Mouse (Mus musculus) heart, embryonic 14.5 days (tissue): ENCODE measurements around the gene Tmem108. TPM values are rescaled to one million over a fixed set of nuclear protein-coding genes. Genes with fewer than 3 reads are reported as not detected.
"Not testable (repeated sequence)": the region's sequence is repeated elsewhere in the genome, so short reads cannot be mapped to it uniquely, and the experiment has no call there.

Experiments used
- ATAC-seq: fragments of 200-750 bp; cut with Nextera tagmentation; 2 replicates; pipeline ENCODE4 v1.8.0; 2017; ENCODE audit warnings: low read depth, moderate TSS enrichment; ENCODE audit not compliant: insufficient number of reproducible peaks, insufficient read depth, low FRiP score
- H3K27ac ChIP-seq, 2 experiments: fragments of 200-500 bp in 1 of 2; fragments of 300-500 bp in 1 of 2; sonication (generic) in 1 of 2; replicated peaks in 1 of 2; 2 replicates each; pipeline ENCODE4 v1.5.1; 2012 to 2014; ENCODE audit warnings: low read depth in 2 of 2, low read length in 2 of 2, control low read depth in 1 of 2, mild to moderate bottlenecking in 1 of 2, mixed read lengths in 1 of 2; ENCODE audit not compliant: control insufficient read depth in 1 of 2, insufficient read depth in 1 of 2
- H3K27me3 ChIP-seq: fragments of 300-500 bp; sonication (generic); 2 replicates; pipeline ENCODE4 v1.6.1; 2014; ENCODE audit warnings: mild to moderate bottlenecking, low read length, control low read depth; ENCODE audit not compliant: control insufficient read depth, insufficient read depth
- H3K36me3 ChIP-seq: fragments of 300-500 bp; sonication (generic); 2 replicates; pipeline ENCODE4 v1.6.1; 2014; ENCODE audit warnings: mild to moderate bottlenecking, control low read depth, low read length, mixed read lengths; ENCODE audit not compliant: control insufficient read depth, insufficient read depth
- H3K4me1 ChIP-seq, 2 experiments: fragments of 200-500 bp in 1 of 2; fragments of 300-500 bp in 1 of 2; sonication (generic) in 1 of 2; 2 replicates each; pipeline ENCODE4 v1.6.1; 2012 to 2014; ENCODE audit warnings: low read length in 2 of 2, control low read depth in 1 of 2, mixed read lengths in 1 of 2; ENCODE audit not compliant: control insufficient read depth in 2 of 2, insufficient read depth in 2 of 2
- H3K4me2 ChIP-seq: fragments of 300-500 bp; sonication (generic); 2 replicates; pipeline ENCODE4 v1.6.1; 2014; ENCODE audit warnings: mild to moderate bottlenecking, low read length
- H3K4me3 ChIP-seq, 2 experiments: fragments of 200-500 bp in 1 of 2; fragments of 300-500 bp in 1 of 2; sonication (generic) in 1 of 2; 2 replicates each; pipeline ENCODE4 v1.5.1; 2012 to 2014; ENCODE audit warnings: low read length in 2 of 2, mild to moderate bottlenecking in 2 of 2, control low read depth in 1 of 2, low read depth in 1 of 2, moderate library complexity in 1 of 2; ENCODE audit not compliant: control insufficient read depth in 1 of 2, insufficient read depth in 1 of 2
- H3K9ac ChIP-seq: fragments of 300-500 bp; sonication (generic); 2 replicates; pipeline ENCODE4 v1.6.1; 2014; ENCODE audit warnings: mild to moderate bottlenecking, low read length
- H3K9me3 ChIP-seq: fragments of 300-500 bp; sonication (generic); 2 replicates; pipeline ENCODE4 v1.6.1; 2016; ENCODE audit warnings: low read length, control low read depth; ENCODE audit not compliant: control insufficient read depth
- WGBS: fragments of 180-500 bp; shearing (Covaris S2); extraction: QIAGEN DNeasy Blood & Tissue Kit; methylation state at CpG from one replicate; pipeline ENCODE4 v1.1.7; 2014; 5-methylcytosine and 5-hydroxymethylcytosine counted together
- polyA plus RNA-seq: library from polyadenylated mRNA; unstranded; fragments of >200 nt; fragmentation: Nextera tagmentation; extraction: Ambion mirVana; gene quantifications from 2 replicates; pipeline ENCODE4 v1.2.1, GENCODE M21; 2014

Tmem108 gene
- polyA plus RNA-seq, 1 experiment from 2014 or later = 74.3 TPM

DNA sequence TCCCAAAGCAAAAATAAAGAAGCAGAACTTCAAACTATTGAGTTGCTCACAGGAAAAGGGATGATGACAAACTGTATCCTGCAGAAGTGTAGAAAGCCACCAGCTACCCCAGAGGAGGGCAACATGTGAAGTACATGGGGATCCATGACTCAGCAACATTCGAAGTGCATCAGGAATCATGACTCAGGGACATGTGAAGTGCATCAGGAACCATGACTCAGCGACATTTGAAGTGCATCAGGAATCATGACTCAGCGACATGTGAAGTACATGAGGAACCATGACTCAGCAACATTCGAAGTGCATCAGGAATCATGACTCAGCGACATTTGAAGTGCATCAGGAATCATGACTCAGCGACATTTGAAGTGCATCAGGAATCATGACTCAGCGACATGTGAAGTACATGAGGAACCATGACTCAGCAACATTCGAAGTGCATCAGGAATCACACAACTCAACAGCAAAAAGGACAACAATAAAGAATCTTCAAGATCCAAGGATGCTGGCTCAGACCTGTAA, 91.0 kb downstream of the Tmem108 start:
- not testable (repeated sequence) for H3K4me3 ChIP-seq, H3K4me2 ChIP-seq, H3K9ac ChIP-seq, ATAC-seq, H3K27me3 ChIP-seq, H3K36me3 ChIP-seq, H3K4me1 ChIP-seq, H3K9me3 ChIP-seq, H3K27ac ChIP-seq
- WGBS = 93% methylated on average over 8 of the region's 8 CpGs

DNA sequence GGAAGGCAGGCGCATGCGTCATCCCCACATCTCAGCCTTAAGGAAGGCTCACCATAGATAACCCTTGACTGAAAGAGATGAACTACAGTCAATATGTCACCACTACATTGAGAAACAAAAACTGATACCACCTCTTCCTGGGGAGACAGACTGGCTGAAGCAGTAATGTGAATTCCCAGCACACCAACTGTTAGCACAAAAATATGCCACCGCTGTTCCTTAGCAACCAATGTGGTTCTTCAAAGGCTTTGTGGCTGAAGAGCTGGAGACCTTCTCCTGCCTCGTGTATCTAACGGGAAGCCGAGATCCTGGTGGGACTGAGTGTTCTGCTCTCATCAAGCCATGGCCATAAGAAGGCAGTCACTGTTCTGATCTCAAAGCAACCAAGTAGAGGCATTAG, 92.8 kb downstream of the Tmem108 start:
- H3K9ac ChIP-seq = no peak overlapping the region
- WGBS = 55% methylated on average over 6 of the region's 6 CpGs
- H3K9me3 ChIP-seq = peaks cover 3% of the 10 kb centered on the region; the same call in 1 of the 2 replicates
- peaks cover 5 to 6% of the 10 kb centered on the region in 2 experiments; a peak in 1 of 4 replicates for H3K4me1 ChIP-seq
- no peaks in the 10 kb centered on the region for H3K36me3 ChIP-seq
- no peak for ATAC-seq
- H3K27ac ChIP-seq = no peak overlapping the region; a peak in 1 of 4 replicates
- no peak overlapping the region for H3K4me2 ChIP-seq
- no peak overlapping the region for H3K4me3 ChIP-seq
- H3K27me3 ChIP-seq = no peaks in the 10 kb centered on the region

DNA sequence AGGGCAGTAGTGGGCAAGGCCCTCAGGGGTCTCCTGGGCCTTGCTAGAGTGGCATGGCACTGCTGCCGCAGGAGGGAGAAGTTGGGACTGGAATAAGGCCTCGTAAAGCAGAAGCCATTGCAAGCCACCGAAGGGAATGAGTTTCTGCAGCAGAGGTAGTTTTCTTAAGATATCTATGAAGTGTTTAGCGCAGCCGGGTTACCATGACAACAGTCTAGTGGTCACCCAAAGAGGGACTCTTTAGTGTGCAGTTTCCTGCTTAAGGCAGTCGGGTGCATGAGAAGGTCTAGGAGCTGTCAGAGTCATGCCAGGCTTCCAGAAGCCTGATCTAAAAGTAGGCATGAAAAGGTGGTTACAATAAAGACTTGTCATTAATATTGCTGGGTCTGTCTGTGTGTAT, 95.8 kb downstream of the Tmem108 start:
- no peak overlapping the region for H3K9ac ChIP-seq
- H3K4me3 ChIP-seq = no peak overlapping the region
- no peak overlapping the region for H3K4me2 ChIP-seq
- peaks cover 5 to 6% of the 10 kb centered on the region in 2 experiments; a peak in 1 of 4 replicates for H3K4me1 ChIP-seq
- H3K27me3 ChIP-seq = no peaks in the 10 kb centered on the region
- no peak overlapping the region for H3K27ac ChIP-seq
- no peaks in the 10 kb centered on the region for H3K36me3 ChIP-seq
- WGBS = 69% methylated on average over 6 of the region's 6 CpGs
- ATAC-seq = no peak
- no peaks in the 10 kb centered on the region for H3K9me3 ChIP-seq

DNA sequence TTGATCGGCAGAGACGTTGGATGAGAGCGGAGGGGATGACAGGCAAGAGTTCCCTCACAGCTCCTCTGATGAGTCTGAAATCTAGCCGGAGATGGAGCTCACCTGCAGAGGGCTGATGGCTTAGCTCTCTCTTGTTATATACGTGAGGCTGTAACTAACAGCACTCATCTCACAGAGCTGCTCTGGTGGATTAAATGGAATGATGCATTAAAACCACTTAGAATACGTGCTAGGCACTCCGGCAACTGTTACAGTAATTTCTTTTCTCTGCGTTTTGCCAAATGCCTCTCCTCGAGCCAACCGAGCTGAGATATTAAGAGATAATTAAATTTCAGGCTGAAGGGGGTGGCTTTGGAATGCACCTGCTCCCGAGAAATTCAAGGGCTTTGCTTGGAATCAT, 97.5 kb downstream of the Tmem108 start:
- no peak for ATAC-seq

DNA sequence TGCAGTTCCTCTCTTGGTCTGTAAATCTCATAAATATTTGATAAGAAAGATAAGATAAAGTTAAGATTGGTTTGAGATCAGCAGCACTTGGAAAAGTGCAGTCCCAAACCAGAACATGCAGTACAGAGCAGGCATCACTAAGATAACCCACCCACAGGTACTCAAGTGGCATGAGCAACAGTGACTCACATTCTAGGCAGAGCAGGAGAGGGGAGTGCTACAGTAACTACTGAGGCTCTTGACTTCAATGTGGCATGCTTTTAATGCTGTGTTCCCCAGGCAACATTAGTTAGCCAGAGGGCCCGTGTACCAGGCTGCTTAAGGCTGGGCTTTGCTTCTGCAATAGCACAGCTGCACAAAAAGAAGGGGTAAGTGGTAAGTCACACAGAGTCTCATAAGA, 99.8 kb downstream of the Tmem108 start:
- no peak overlapping the region for H3K4me3 ChIP-seq
- no peaks in the 10 kb centered on the region for H3K27me3 ChIP-seq
- ATAC-seq = no peak
- peaks cover 12 to 14% of the 10 kb centered on the region in 2 experiments for H3K4me1 ChIP-seq
- no peaks in the 10 kb centered on the region for H3K36me3 ChIP-seq
- H3K27ac ChIP-seq = no peak overlapping the region
- H3K9ac ChIP-seq = no peak overlapping the region
- H3K4me2 ChIP-seq = no peak overlapping the region
- WGBS = 80% methylated on average over 1 of the region's 1 CpGs
- no peaks in the 10 kb centered on the region for H3K9me3 ChIP-seq

More for the DNA sequence above, 97.5 kb downstream of the Tmem108 start:
- no peak overlapping the region for H3K4me2 ChIP-seq
- H3K9me3 ChIP-seq = no peaks in the 10 kb centered on the region
- H3K27ac ChIP-seq = no peak overlapping the region
- no peak overlapping the region for H3K9ac ChIP-seq
- H3K27me3 ChIP-seq = no peaks in the 10 kb centered on the region
- H3K36me3 ChIP-seq = no peaks in the 10 kb centered on the region
- H3K4me3 ChIP-seq = no peak overlapping the region
- peaks cover 5% of the 10 kb centered on the region in 2 experiments; a peak in 2 of 4 replicates for H3K4me1 ChIP-seq
- 79% methylated on average over 11 of the region's 11 CpGs for WGBS

DNA sequence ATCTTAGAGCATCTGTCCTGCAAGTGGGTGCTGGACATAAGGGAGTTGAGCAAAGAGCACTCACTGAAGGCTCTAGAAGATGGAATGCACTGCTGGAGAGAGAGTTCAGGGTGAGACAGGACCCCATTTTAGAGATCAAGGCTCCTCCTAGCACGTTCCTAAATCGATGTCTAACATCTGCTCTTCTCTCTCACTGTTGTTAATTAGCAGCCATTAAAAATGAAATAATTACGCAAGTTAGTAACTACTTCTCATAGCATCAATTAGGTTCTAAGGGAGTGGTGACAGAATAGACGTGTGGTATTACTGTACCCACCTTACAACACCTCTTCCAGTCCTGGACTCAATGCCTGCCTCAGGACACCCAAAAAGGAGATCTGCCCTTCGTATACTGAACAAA, 103.7 kb downstream of the Tmem108 start:
- Histone ChIP-seq H3K9me3 (no peaks in the 10 kb centered on the region), H3K27me3 (no peaks in the 10 kb centered on the region), H3K36me3 (no peaks in the 10 kb centered on the region), H3K27ac (peak overlapping the region in 1 of 2 experiments; percentile 3; a peak in 1 of 4 replicates), H3K4me2 (no peak overlapping the region), H3K4me1 (peaks cover 20 to 41% of the 10 kb centered on the region in 2 experiments), H3K4me3 (no peak overlapping the region), H3K9ac (no peak overlapping the region)
- WGBS = 81% methylated on average over 5 of the region's 5 CpGs
- ATAC-seq = no peak; the same call in 1 of the 2 replicates

DNA sequence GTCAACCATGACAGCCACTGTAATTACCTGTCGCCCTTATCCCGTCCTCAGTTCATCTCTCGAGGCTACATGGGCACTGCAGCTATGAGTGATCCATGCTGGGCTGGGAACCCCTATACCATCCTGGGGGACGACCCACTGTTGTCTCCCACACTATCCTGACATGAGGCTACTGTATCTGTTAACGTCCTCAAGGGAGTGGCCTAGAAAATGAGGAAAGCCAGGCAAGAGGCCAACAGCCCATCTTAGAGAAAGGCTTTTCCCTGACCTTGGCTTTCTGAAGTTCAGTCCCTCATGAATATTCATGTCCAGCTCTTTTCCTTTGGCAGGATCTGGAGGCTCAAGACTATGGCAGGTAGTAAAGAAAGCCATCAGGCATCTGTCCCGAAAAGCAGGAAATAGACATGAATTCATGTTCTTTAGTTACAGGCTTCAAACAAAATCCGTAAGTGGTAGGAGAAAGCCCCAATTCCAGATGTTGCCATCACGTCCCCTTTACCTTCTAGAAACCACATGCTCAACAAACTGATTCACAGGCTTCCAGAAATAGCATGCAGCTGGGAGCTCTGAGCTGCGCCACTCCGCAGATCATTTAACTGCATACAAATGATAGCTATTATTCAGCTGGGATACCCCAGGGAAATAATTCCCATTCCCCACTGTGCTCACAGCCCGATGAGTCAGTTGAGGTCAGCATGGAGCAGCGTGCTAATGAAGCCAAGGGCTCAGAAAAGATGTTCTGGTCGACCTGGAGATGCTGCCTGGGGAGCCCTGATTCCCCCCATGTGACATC, 104.3 kb downstream of the Tmem108 start:
- ATAC-seq = no peak
- H3K9ac ChIP-seq = no peak overlapping the region
- H3K27ac ChIP-seq = peak overlapping the region; percentile 3 to 8; a peak in 2 of 4 replicates
- no peak overlapping the region for H3K4me3 ChIP-seq
- H3K9me3 ChIP-seq = no peaks in the 10 kb centered on the region
- H3K4me1 ChIP-seq = peaks cover 20 to 41% of the 10 kb centered on the region in 2 experiments
- H3K4me2 ChIP-seq = no peak overlapping the region
- WGBS = 33% methylated on average over 13 of the region's 13 CpGs
- no peaks in the 10 kb centered on the region for H3K27me3 ChIP-seq
- no peaks in the 10 kb centered on the region for H3K36me3 ChIP-seq
